Mouse (Mus musculus) spleen, postnatal 0 days (tissue): ENCODE data around the gene Msh3. TPM values are rescaled to one million over a fixed set of nuclear protein-coding genes. Genes with fewer than 3 reads are reported as not detected.

Source experiments
- polyA plus RNA-seq: library from polyadenylated mRNA; unstranded; fragments of >200 nt; fragmentation: Nextera tagmentation; extraction: Ambion mirVana; gene quantifications from 2 replicates; pipeline ENCODE4 v1.2.1, GENCODE M21; 2015

The Msh3 gene
- 15.2 and 15.6 TPM in 2 replicates for polyA plus RNA-seq

GRCm38 (mm10) chr13:92354456-92355271, at the start of gene Msh3, which contains the start of gene Dhfr:
Msh3 (minus strand) TSS chr13:92355003.
Dhfr (plus strand) TSS chr13:92354726.

DNA sequence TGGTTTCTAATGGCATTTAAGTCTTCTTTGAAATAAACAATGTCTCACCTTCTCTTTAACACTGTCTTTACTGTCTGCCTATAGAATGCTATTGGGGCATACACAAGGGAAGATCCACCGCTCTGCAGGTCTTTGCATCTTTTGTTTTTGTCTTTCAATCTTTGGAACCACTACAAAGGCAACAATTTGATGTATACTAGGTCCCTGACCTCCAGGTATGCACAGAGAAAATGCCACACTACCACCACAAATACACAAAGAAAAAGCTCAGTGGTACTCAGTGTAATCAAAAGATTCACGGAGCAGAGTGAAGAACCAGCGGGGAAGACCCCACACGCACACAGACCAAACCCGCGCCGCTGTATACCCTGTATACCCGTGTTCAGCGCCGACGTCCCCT, 49.1 kb downstream of the Msh3 start, which contains the start of gene Gm20379:
TSS of gene Gm20379 (plus strand) at position 301 of the 400 bp plus-strand sequence.

Other genes starting within 250 kb of the Msh3 start
- 0.06 and 0.07 TPM in 2 replicates for gene Rasgrf2, start 223.3 kb downstream of the Msh3 start, polyA plus RNA-seq
- 0.80 and 0.85 TPM in 2 replicates for gene Gm20379, start 49.0 kb downstream of the Msh3 start, polyA plus RNA-seq
- 14.5 and 17.5 TPM in 2 replicates for gene Dhfr, start 277 bp downstream of the Msh3 start, polyA plus RNA-seq
- gene Ankrd34b, start 70.9 kb upstream of the Msh3 start, polyA plus RNA-seq = 0.07 TPM in 1 of 2 replicates, not detected in the other
- 0.30 and 0.39 TPM in 2 replicates for gene Fam151b, start 129.0 kb upstream of the Msh3 start, polyA plus RNA-seq
- 2.5 and 3.3 TPM in 2 replicates for gene Zfyve16, start 175.9 kb upstream of the Msh3 start, polyA plus RNA-seq
- not detected in 2 replicates for gene Spz1, start 221.2 kb upstream of the Msh3 start, polyA plus RNA-seq